Mouse (Mus musculus): ENCODE data around the gene Svop.

The Svop gene

DNA sequence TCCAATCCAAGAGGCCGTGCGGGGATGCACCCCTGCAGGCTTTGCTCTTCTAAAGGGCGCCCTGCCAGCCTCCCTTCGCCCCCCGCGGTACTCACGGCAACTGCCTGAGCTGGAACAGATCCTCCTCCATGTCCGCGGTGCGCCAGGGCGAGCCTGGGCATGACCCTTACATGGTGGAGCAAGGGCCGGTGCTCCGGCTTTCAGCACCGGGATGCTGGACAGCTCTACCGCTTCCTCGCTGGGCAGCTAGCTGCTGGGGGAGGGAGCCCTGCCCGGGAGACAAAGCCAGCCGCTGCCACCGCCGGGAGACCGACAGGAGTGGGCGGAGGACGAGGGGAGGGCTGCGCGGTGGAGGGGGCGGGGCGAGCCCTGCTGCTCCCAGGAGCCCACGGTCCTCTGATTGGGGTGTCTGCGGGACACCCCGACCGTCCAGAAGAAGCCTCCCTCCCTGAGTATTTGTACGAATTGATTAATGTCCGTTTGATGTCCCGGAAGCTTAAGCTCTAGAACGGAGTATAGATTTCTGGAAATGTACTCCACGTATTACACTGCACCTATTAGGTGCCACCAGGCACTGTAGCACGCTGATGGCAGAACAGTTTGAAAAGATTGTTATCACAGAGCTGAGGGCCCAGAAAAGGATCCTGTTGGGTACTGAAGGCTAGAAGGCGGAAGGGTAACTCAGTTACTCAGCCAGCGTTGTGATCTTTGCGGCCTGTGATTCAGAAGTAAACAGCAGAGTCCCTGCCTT, at the start of gene Svop:
Svop (minus strand) TSS at position 514 of the 751 bp plus-strand sequence.
- DNase-seq (ENCODE audit: low spot score in 2 of 2): peak; percentile 41 to 67

DNA sequence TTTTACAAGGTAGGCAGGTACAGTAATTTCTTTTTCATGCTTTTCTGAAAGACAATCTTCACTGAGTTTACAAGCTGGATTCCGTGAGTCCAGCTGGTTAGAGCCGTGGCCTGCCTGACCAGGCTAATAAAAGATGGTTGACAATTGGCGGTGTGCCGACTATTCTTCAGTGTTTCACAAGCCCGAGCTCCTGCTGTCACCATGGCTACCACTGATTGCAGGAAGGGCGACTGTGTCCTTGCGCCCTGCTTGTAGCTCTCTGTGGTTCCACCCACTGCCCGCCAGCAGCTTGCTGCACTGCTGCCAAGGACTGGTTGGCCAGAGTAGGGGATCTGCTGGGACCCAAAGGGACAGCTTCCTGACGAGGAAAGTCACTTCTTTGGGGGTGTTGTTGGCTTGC, 47.8 kb upstream of the Svop start:
- peak; percentile 22 to 79 for DNase-seq (ENCODE audit: low spot score in 2 of 2)

GRCm38 (mm10) chr5:114138277-114139164, 47.2 kb upstream of the Svop start:
- DNase-seq (ENCODE audit: low spot score in 2 of 2): no peak

DNA sequence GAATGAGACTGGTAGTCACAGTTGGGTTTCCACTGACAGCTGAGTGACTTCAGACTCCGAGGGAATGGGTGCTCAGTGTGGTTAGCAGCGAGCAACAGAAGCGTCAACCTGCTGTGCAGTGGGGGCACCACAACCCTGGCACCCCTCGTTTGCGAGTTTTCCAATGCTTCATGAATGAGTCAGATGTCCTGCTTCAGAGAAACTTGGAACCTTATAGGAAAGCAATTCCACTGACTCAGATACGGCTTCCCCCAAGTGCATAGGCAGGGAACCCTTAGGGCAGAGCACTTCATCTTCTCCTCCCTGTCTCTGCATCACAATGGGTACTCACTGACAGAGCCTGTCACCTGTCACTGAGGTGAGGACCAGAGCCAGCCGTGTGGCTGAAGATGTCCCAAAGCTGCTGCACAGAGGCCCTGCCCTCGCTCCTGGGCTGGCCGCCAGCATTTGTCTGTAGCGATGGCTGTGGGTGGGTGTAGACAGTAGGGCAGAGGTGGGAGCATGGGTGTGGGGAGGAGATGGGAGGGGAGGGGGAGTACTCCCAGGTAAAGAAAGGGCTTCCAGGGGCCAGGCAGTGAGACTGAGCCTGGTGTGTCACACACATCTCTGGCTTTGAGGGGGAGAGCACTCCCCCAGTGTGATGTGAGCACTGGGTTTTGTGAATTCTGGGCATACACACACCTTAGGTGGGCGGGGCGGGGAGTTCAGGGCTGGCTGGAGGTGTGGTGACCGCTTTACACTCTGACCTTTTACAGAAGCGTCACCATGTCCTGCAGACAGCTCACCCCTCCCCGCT, 46.3 kb upstream of the Svop start:
- no peak for DNase-seq (ENCODE audit: low spot score in 2 of 2)

DNA sequence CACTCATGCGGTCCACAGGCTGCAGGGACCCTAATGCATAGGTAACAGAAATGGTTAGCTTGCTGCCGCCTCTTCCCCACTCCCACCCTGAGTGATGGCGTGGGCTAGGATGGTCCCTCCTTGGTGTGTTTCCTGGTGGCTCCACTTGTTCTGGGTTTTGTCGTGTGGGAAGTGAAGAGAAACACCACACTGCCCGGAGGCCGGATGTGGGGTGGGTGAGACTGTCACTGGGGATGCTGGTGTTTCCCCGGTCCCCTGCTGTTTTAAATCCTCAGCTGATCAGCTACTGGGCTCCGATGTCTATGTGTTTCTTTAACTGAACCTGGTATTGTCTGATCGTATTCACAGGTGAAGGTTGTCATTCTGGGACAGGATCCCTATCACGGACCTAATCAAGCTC, 44.1 kb upstream of the Svop start:
- no peak for DNase-seq (ENCODE audit: low spot score in 2 of 2)

DNA sequence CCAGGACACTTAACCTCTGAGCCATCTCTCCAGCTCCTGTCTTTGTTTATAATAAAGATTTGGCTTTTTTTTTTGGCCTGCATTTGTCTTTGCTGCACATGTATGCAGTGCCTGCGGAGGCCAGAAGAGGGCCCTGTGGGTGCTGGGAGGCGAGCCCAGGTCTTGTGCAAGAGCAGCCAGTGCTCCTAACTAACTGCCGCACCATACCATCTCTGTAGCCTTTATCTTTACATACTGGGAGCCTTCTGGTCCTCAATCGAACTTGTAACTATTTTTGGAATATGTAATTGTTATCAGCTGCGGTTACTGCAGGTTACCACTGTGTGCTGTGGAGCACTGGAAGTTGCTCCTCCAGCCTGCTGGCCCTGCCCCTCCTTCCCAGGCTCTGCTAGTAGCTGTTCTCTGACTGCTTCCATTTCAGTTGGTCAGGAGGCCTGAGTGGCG, 42.7 kb upstream of the Svop start:
- peak in 1 of 2 experiments; percentile 68 for DNase-seq (ENCODE audit: low spot score in 2 of 2)

- DNase-seq (ENCODE audit: low spot score in 2 of 2): no peak
Observed at GRCm38 (mm10) chr5:114132841-114133240, 41.5 kb upstream of the Svop start.

GRCm38 (mm10) chr5:114131521-114131840, 40.1 kb upstream of the Svop start:
- peak in 1 of 2 experiments; percentile 52 for DNase-seq (ENCODE audit: low spot score in 2 of 2)

DNA sequence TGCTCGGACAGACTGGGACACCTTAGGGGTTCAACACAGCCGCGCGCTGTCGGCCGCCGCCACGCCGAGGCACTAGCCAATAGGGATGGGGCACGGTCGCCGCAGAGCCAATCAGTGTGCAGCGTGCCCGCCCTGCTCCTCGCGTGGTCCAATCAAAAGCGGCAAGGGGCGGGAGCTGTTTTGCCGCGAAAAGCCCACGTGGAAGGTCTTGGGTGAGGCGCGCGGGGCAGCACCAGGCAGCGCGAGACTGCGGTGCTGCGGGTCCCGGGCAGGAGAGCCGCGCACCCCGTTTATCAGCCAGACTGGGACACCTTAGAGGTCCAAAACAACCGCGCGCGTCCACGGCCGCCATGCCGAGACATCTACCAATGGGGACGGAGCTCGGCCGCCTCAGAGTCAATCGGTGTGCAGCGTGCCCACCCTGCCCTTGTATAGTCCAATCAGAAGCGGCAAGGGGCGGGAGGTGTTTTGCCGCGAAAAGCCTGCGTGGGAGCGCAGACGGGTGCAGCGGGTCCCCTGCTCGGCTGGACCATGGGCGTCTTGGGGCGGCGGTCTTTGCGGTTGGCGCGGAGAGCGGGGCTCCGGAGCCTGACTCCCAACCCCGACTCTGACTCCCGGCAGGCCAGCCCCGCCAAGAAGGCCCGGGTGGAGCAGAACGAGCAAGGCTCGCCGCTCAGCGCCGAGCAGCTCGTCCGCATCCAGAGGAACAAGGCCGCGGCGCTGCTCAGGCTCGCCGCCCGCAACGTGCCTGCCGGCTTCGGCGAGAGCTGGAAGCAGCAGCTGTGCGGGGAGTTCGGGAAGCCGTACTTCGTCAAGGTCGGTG, 39.5 kb upstream of the Svop start:
- peak; percentile 89 to 92 for DNase-seq (ENCODE audit: low spot score in 2 of 2)

GRCm38 (mm10) chr5:114130211-114130605, 38.8 kb upstream of the Svop start, which contains the start of gene Ung:
Gene Ung, plus strand, starts transcription at chr5:114130386.
- DNase-seq (ENCODE audit: low spot score in 2 of 2): no peak

DNA sequence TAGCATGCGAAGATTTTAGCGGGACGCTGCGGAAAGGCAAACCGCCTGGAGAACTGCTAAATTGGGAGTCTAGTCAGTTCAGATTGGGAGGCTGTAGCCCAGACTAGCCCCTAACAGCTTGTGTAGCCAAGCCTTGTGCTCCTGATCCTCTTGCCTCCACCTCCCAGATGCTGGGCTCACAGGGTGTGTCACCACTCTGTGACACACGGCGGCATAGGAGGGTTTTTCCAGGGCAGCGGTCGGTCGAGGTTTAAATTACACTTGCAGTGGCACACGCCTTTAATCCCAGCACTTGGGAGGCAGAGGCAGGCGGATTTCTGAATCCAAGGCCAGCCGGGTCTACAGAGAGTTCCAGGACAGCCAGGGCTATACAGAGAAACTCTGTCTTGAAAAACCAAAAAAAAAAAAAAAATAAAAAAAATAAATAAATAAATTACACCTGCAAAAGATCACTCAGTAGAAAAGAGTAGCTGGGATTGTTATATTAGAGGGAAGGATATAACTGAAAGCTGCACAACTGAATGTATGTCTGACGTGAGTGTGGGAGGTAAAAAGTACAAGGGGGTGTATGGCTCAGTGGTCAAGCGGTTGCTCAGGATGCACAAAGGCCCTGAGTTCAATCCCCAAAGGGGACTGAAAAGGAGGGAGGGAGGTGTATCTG, 38.3 kb upstream of the Svop start:
- DNase-seq (ENCODE audit: low spot score in 2 of 2): no peak

DNA sequence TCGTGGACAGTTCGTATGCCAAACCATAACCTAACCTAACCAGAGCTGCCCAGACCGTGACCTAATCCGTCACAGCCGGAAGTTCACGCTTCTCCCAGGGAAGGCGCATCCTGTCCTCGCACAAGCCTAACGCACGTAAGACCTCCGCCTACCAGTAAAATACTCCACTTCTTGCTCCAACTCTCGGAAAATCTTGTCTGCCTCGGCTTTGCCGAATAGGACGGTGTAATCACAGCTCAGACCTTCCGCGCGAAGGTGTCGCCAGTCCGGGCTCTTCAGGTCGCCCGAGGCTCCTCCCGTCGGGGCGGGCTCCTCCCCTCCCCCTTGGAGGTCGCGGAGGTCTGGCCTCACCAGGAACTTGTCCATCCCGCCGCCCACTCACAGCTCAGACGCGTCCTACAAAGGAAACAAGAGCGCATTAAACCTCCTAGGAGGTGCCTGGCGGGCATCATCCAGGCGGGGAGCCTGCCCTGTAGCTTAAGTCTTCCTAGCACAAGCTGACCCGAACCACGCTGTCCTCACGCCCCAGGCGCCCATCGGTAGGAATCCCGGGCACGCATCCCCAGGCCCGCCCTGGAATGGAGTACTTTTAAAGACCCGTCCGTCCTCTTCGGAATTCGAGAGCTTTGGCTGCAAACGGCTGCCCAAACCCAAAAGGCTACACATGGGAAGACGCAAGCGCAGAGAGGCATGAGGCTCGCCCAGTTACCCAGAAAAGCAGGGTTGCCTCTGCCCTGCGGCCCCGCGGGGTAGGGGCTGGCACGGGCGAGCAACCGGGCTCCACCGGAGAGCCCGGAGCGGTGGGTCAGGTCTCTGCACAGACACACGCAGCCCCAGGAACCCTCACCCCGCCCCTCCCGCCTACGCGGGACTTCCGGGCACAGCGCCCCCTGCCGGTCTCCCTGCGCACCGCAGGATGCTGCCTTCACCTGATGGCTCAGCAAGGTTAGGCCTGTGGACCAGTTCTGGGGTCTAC, 36.3 kb upstream of the Svop start, which contains the start of gene Alkbh2:
Alkbh2 (minus strand) TSS at position 845 of the 976 bp plus-strand sequence.
- DNase-seq (ENCODE audit: low spot score in 2 of 2): peak; percentile 72 to 74

GRCm38 (mm10) chr5:114126499-114127244, 35.3 kb upstream of the Svop start:
- DNase-seq (ENCODE audit: low spot score in 2 of 2): no peak

- DNase-seq (ENCODE audit: low spot score in 2 of 2): no peak
Observed at GRCm38 (mm10) chr5:114126008-114126407, 34.6 kb upstream of the Svop start.

DNA sequence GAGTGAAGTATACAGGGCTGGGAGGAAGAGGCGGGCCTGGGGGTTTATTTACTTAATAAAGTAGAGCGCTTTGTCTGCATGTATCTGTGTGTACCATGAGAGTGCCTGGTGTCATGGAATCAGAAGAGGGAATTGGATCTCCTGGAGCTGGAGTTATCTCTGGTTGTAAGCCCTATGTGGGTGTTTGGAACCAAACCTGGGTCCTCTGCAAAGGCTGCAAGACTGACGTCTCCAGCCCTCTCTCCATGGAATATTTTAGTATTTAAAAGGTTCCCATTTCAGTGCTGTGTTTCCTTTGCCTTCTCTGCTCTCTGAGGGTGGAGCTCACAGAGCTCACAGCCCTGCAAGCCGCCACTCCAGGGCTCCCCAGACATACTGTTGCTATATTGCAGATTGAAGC, 28.4 kb upstream of the Svop start:
- no peak for DNase-seq (ENCODE audit: low spot score in 2 of 2)

DNA sequence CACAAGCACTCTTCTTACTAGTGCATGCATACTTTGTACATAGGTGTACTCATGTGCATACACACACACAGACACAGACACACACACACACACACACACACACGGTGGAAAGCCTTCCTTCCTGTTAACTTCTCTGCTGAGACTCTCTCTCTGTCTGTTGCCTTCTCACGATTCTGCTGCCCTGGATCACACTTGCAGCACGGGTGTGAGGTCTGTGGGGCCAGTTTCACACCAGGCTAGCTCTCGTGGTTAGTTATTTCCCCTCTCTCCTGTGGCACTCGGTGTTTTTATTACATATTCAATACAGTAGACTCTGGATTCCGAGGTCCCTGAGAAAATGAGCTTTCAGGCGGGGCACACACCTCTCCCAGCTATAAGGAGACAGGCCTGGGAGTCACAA, 25.2 kb upstream of the Svop start:
- no peak for DNase-seq (ENCODE audit: low spot score in 2 of 2)

GRCm38 (mm10) chr5:114115030-114115429, 23.7 kb upstream of the Svop start:
- no peak for DNase-seq (ENCODE audit: low spot score in 2 of 2)

DNA sequence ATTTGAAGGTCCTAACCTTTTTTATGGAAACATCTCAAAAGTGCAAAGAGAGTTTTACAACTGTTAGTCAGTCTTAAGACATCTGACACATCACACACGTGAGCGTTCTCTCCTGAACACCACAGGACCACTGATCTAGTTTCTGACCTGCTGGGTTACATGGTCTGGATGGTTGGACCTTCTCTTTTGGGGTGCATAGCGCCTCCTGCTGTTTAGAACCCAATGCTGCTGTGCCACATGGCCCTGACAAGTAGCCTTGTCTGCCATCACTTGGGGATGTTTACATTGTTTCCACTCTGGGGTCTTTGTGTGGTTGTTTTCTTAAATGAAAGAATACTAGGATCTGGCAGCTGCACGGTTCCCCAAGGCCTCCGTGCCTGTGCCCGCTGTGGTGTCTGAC, 22.0 kb upstream of the Svop start:
- DNase-seq (ENCODE audit: low spot score in 2 of 2): no peak
